13 mouse cellular contexts compared by ENCODE assay signal in genomic region chr15:96747551-96747950, GRCm38 (mm10).
"Had no signal": no experiment of that assay in that cellular context is flagged by ENCODE, and none has a peak within 500 bp of the region (broad histone marks: within the 10 kb centered on the region; RNA-seq: fewer than 3 reads in every experiment).

No protein-coding gene starts in this region.

- H3K4me3 ChIP-seq: layer of hippocampus, adult 2 months; limb, embryonic 13.5 days; midbrain, embryonic 10.5 days; midbrain, embryonic 15.5 days; stomach, embryonic 15.5 days had no signal

- H3K36me3 ChIP-seq: limb, embryonic 13.5 days; midbrain, embryonic 10.5 days; midbrain, embryonic 15.5 days; stomach, embryonic 15.5 days had no signal

- H3K27ac ChIP-seq: layer of hippocampus, adult 2 months; limb, embryonic 13.5 days; liver, embryonic 14.5 days; midbrain, embryonic 10.5 days; midbrain, embryonic 15.5 days; stomach, embryonic 15.5 days had no signal

- H3K4me1 ChIP-seq: stomach, embryonic 15.5 days had no signal

- ATAC-seq: midbrain, embryonic 15.5 days had no signal

- H3K9me3 ChIP-seq: limb, embryonic 13.5 days; midbrain, embryonic 10.5 days; midbrain, embryonic 15.5 days; stomach, embryonic 15.5 days had no signal

- H3K4me2 ChIP-seq: limb, embryonic 13.5 days; midbrain, embryonic 15.5 days; stomach, embryonic 15.5 days had no signal

- H3K27me3 ChIP-seq: limb, embryonic 13.5 days; midbrain, embryonic 15.5 days; stomach, embryonic 15.5 days had no signal

- H3K9ac ChIP-seq: limb, embryonic 13.5 days; liver, embryonic 14.5 days; midbrain, embryonic 15.5 days; stomach, embryonic 15.5 days had no signal

- DNase-seq: kidney, adult 8-10 months; kidney, postnatal 10 days; kidney, postnatal 4 days; lung, adult 18-20 months; lung, postnatal 4 days; right cerebral cortex, postnatal 14 days; thymus, postnatal 36 days had no signal
